Mouse (Mus musculus): ENCODE results near the gene Dclk2.

The Dclk2 gene

DNA sequence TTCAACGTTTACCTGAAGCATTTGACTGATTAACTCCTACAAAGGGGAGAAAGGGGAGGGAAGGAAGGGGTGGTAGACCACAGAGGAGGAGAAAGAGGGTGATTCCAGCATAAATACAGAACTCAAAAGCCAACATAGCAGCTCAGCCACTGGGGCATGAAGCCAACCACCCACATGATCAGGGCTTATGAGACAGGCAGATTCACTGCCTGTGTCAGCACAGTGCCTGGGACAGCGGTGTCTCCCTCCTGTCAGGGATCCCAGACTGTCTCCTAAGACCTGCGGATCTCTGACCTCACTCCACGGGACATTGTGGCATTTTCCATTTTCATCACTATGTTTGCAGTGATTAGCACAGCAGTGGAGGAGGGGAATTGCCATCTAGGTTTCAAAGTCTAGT, 127.4 kb downstream of the Dclk2 start:
- no peak for DNase-seq

DNA sequence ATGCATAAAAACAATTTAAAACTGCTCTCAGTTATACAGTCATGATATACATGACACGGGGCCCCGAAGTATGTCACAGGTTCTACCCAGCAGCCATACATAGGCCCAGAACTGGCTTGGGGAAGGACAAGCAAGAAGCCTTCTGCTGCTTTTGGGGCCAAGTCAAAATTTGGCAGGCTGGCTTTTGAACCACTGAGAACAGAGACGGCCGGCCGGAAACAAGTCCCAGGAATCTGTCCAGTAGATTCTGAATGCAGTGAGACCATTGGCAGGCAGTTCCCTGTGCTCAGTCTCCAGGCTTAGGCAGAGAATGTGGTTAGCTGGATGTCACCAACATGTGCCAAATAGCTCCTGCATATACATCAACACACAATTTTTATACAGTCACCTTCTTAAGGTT, 130.9 kb downstream of the Dclk2 start:
- DNase-seq = no peak

DNA sequence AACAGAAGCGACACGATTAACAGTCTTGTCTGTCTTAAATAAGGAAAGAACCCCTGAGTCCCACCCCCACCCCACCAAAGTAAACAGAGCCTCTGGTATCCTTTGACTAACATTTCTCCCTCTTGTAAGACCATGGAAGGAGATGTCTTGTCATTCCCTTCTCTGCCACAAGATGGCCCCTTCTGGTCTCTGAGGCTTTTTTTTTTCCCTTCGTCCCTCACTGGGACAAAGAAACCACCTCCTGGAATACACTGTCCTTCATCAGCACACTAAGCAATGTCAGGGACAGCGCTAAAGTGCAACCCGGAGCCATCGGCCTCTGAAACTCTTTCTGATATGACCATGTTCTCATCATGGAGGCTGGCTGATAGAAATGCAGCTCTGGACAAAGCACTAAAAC, 131.9 kb downstream of the Dclk2 start:
- no peak for DNase-seq

- DNase-seq = no peak
Observed at GRCm38 (mm10) chr3:86787423-86788123, 133.1 kb downstream of the Dclk2 start.

GRCm38 (mm10) chr3:86786845-86787351, 133.8 kb downstream of the Dclk2 start:
- no peak for DNase-seq

GRCm38 (mm10) chr3:86786280-86786679, 134.4 kb downstream of the Dclk2 start:
- DNase-seq = no peak

GRCm38 (mm10) chr3:86784930-86785329, 135.7 kb downstream of the Dclk2 start:
- no peak for DNase-seq

DNA sequence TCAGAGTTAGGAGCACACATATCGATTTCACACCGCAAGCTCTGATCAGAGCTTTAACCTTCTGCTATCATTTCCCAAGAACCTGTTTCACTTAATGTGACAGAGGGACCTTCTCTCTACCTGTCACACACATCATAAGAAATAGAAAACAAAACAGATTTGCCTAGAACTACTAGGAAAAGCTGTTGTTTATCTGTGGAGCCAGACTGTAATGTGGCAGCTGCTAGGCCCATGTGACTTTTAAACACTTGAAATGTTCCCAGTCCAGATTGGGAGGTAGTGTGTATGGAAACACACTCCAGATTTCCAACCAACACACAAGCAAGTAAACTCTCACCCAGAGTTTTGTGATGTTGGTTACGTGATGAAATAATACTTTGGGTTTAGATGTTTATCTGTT, 136.6 kb downstream of the Dclk2 start:
- DNase-seq = no peak

DNA sequence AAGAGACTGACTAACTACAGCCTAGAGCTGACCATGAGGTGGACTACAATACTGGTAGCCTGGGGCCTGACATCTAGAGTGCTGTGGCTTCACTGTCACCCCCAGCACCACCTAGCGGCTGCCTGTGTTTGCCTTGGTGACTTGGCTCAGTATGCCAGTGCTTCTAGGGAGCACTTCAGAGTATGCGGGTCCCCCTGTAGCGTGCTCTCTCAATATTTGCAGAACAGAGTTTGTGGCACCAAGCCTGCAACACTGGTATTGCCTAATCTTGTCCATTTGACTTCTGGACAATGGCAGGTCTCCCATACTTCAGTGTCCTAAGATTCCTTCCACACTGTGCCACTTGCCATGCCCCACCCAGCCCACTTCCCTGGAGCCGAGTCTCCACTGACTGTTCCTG, 140.9 kb downstream of the Dclk2 start:
- no peak for DNase-seq

- DNase-seq = no peak
Observed at GRCm38 (mm10) chr3:86775444-86775828, 145.2 kb downstream of the Dclk2 start.

- no peak for DNase-seq
Observed at GRCm38 (mm10) chr3:86774566-86775443, 145.8 kb downstream of the Dclk2 start.

DNA sequence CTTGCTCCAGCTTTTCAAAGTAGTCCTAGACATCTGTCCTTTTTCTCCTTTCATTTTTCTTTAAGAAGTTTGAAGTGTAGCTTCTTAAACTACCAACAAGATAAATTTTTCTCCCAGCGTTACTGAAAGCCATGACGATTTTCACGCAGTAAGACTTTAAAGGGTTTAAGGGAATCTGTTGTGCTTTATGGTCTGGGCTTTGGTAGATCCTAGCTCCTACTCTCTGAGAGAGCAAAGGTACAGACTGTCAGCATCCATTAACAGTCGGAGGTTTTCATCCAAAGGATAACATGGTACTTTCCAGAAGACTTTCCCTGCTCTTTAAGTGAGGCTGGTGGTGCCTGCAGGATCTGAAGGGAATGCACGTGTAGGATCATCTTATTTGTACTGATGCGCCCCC, 151.7 kb downstream of the Dclk2 start:
- DNase-seq = no peak

GRCm38 (mm10) chr3:86768553-86768952, 152.1 kb downstream of the Dclk2 start:
- no peak for DNase-seq

DNA sequence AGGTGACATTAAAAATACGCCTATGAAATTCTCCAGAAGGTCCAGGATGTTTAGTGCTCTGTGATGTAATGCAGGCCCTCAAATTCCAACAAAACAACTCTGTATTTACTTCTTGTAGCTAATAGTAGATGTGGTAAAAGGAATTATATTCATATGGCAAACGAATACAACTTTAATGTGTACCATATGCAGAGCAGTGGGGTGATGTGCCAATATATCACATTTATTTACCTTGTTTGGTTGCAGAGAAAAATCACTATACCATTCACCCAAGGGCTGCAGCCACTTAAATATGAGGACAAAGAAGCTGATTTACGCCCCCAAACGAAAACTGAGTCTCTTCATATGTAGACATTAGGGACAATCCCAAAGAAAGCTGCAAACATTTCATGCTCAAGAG, 158.2 kb downstream of the Dclk2 start:
- no peak for DNase-seq

DNA sequence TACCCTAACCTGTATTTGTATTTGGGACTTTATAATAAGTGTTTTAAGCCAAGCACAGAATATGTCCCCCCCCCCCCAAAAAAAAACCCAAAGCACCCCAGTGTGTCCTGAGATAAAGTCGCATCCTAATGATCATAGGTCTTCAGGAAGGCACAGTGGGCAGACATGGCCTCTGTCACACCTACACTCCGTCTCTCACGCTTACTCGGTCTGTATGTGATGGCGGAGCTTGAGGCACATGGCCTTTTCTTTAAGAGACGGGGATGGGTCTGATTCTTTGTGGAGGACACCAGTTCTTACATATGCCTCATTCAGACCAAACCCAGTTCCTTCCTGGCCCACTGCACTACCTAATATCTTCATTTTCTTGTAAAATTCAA, 158.6 kb downstream of the Dclk2 start:
- no peak for DNase-seq

DNA sequence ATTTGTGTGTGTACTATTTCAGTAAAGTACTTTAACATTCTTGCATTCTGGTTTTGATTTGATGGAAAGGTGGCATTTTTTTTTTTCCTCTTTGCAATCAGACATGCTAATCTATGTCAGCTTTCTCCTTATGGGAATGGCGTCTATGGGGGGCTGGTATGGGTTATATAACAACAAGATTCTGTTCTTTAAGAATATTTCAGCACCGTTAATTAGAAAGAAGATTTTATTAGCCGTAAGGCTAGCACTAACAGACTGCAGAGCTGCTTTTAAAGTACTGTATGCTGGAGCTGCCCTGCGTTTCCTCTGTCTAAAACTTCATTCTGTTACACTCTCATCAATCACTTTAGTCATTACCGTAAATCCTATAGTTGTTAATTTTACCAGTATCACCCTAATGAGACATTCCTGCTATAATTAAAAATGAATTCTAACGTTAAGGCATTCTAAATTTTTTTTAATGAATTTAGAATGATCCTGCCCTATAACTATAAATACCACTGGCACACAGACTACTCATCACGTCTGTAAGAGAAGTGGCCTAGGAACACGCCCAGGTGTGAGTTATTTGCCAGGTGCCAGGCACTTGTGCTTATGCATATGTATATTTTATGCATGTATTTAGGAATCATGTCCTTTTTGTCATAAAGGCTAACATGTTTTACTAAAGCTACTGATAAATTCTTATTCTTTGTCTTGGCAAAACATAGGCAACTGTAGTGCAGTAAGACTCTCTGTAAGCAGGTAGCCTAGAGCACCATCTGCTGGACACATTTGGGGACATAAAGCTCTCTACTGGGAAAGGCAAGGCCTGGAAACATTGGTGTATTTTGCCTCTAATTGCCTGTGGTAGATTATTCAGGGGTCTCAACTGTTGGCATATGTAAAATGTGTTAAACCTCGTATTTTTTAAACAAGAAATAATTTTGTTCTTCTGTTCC, 159.3 kb downstream of the Dclk2 start:
- DNase-seq = no peak

DNA sequence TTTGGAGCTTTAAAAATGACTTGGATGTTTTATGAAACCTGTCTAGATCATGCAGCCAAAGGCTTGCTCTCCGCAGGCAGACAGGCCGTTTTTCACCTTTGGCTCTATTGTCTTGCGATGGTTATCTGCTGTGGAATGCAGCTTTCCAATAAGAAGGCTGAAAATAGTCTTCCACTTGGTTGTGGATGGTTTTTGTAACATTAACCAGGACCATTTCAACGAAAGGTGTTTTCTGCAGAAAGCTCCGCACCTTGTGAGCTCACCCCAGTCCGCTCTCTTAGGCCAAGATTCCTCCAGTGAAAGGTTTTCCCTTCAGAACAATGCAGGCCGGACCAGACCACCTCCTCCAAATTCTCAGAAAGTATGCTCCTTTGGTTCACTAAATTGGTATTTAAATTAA, 160.2 kb downstream of the Dclk2 start:
- DNase-seq = no peak

GRCm38 (mm10) chr3:86759834-86760233, 160.8 kb downstream of the Dclk2 start:
- DNase-seq = no peak

- no peak for DNase-seq
Observed at GRCm38 (mm10) chr3:86759383-86759782, 161.3 kb downstream of the Dclk2 start.

DNA sequence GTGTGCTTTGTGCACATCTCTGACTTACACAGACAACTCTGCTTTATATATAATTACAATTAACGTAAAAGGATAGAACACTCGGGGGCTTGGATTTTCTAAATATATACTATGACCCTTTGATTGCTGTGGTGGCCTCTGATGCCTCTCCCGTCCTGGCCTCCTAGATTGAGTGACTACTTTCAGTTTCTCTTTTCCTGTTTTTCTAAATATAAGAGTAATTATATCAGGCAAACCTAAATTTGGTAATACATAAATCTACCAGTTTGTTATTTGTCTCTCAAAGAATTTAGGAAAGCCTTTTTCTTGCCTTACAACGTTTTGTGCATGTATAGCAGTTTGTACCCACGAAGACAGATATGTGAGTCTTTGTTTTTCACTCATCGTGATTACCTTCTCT, 161.9 kb downstream of the Dclk2 start:
- no peak for DNase-seq

DNA sequence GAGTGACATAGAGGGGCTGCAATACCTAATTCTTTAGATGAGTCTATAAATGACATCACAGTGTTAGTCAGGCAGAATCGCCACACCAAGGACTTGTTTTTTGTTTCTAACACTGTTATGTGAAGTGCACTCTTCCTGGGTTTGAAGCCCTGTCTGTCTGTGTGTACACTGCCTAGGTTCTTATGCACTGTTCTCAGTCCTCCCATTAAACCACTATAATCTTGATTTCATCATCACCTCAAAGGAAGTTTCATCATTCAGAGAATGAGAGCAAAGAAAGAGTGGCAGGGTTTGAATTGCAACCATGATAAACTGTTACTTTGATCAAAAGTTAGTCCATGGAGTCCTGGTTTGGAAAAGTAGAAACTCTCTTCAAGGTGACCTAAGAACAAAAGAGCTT, 164.1 kb downstream of the Dclk2 start:
- DNase-seq = no peak

GRCm38 (mm10) chr3:86754595-86755557, 165.8 kb downstream of the Dclk2 start:
- no peak for DNase-seq
